Mouse (Mus musculus): ENCODE results near the gene Fam118a. TPM values are rescaled to one million over a fixed set of nuclear protein-coding genes. Genes with fewer than 3 reads are reported as not detected.
"Not testable (repeated sequence)": the region's sequence is repeated elsewhere in the genome, so short reads cannot be mapped to it uniquely, and the experiment has no call there.

The Fam118a gene
- polyA plus RNA-seq, 1 experiment from 2014 or later, result 37.5 TPM

DNA sequence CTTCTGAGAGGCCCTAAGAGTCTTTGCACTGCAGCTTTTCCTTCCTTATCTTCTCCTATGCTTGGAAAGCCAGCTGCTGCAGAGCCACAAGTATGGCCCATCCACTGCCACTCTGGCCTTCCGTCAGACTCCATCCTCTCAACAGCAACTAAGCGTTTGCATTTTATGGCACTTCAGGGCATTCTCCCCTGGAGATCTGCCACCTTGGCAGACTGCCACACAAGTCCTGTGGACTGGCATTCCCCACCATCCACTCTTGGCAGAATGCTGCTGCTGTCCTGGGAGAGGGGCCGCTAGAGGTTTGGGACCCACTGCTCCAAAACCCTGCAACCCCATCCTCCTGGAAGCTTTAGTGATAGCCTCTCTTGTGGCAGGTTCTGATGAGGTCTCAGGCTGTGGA, 3.1 kb downstream of the Fam118a start:
- Histone ChIP-seq H3K9ac (no peak overlapping the region), H3K4me1 (ENCODE audit: insufficient read depth) (peaks cover 5% of the 10 kb centered on the region; the same call in 1 of the 2 replicates), H3K36me3 (ENCODE audit: insufficient read depth) (no peaks in the 10 kb centered on the region), H3K27ac (ENCODE audit: low read depth) (no peak overlapping the region), H3K4me3 (ENCODE audit: low read depth, low read length) (no peak overlapping the region), H3K4me2 (no peak overlapping the region), H3K27me3 (ENCODE audit: insufficient read depth, low read length) (no peaks in the 10 kb centered on the region), H3K9me3 (ENCODE audit: low read depth, low read length) (no peaks in the 10 kb centered on the region)
- peak; percentile 44 for DNase-seq
- ATAC-seq (ENCODE audit: insufficient read depth), result no peak
- no peak for TF ChIP-seq CTCF (IDR thresholded peaks at IDR 0.05; ENCODE audit: low read depth)
- 66% methylated on average over 3 of the region's 3 CpGs for WGBS

DNA sequence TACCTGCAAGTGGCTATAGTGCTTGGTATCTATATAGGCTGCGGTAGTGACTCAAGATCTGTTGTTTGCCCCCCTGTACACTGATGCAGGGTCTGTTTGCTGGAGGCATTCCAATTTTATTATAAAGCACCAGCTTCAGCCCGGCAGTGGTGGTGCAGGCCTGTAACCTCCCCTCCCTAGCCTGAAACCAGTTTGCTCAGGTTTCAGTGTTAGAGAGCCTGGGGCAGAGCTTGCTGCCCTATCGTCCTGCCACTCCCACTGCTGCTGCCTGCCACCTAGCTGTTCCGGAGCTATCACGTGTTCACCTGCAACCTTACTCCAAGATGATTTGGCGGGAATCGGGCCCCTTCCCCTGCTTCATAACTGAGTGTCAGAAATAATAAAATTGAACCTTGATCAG, 5.2 kb downstream of the Fam118a start:
- DNase-seq, result peak; percentile 45
- H3K27ac ChIP-seq (ENCODE audit: low read depth), result 0 out of 2 replicates have a peak overlapping the region, but pooled peaks have one; percentile 3
- H3K4me3 ChIP-seq (ENCODE audit: low read depth, low read length); H3K9ac ChIP-seq; H3K4me2 ChIP-seq; H3K27me3 ChIP-seq (ENCODE audit: insufficient read depth, low read length); ATAC-seq (ENCODE audit: insufficient read depth); H3K9me3 ChIP-seq (ENCODE audit: low read depth, low read length); H3K36me3 ChIP-seq (ENCODE audit: insufficient read depth): not testable (repeated sequence)
- WGBS, result 30% methylated on average over 7 of the region's 7 CpGs
- H3K4me1 ChIP-seq (ENCODE audit: insufficient read depth), result peaks cover 13% of the 10 kb centered on the region; the same call in 1 of the 2 replicates

DNA sequence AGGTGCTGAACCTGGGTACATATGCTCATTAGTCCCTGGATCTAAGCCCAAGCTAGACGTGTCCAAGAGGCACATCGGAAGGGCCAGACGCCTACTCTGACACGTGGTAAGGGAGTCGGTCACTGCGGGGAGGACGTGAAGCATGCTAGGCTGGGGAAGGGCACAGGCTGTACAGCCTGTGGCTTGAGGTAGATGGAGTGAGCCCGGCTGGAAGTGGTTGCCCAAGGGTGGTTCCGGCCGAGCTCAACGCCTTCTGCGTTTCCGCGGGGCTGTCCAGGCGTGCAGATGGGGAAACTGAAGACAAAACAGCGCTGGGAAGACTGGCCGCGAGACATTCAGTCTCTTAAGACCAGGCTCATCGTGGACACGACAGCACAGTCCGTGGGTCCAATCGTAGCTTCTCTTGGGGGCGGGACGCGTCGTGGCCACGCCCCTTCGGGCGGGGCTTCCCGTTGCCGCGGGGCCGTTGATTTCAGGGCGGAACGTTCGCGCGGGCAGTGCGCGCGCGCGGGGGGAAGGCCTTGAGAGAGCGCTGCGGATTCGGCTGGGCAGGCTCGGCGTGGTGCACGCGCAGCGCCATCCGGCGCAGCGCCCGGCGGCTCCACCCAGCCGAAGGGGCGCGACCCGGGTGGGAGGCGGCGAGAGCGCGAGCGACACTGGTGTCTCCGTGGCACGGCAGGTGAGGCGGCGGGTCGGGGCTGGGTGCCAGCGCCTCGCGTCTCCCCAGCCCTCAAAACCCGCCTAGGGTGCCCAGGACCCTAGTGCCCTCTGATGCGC, 8.0 kb downstream of the Fam118a start:
- ATAC-seq (ENCODE audit: insufficient read depth) (peak; percentile 95), DNase-seq (peak; percentile 99)
- Histone ChIP-seq H3K27me3 (ENCODE audit: insufficient read depth, low read length) (no peaks in the 10 kb centered on the region), H3K9ac (peak overlapping the region; percentile 86), H3K4me2 (peak overlapping the region; percentile 94), H3K4me3 (ENCODE audit: low read depth, low read length) (peak overlapping the region; percentile 85), H3K9me3 (ENCODE audit: low read depth, low read length) (no peaks in the 10 kb centered on the region), H3K27ac (ENCODE audit: low read depth) (peak overlapping the region; percentile 82), H3K4me1 (ENCODE audit: insufficient read depth) (peaks cover 15% of the 10 kb centered on the region; the same call in 1 of the 2 replicates), H3K36me3 (ENCODE audit: insufficient read depth) (no peaks in the 10 kb centered on the region)
- TF ChIP-seq CTCF (IDR thresholded peaks at IDR 0.05; ENCODE audit: low read depth), result no peak
- under 1% methylated on average over 64 of the region's 75 CpGs for WGBS

DNA sequence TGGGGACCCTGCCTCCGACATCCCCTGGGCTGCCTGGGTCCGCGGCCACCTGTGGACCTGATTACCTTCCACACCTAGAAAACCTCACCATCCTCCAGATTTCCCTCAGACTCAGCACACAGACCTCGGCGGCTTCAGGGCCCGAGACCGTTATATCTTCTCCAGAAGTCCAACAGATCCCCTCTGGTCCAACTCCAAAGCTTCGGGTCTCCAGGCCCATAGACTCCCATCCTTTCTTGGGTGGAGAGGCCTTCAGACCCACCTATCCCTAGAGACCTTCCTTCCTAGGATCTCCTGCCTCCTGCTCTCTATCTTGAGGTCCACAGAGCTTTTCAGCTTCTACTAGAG, 8.6 kb downstream of the Fam118a start:
- Histone ChIP-seq H3K27ac (ENCODE audit: low read depth) (peak overlapping the region; percentile 43; the same call in 1 of the 2 replicates), H3K9me3 (ENCODE audit: low read depth, low read length) (no peaks in the 10 kb centered on the region), H3K9ac (peak overlapping the region; percentile 86), H3K36me3 (ENCODE audit: insufficient read depth) (no peaks in the 10 kb centered on the region), H3K27me3 (ENCODE audit: insufficient read depth, low read length) (no peaks in the 10 kb centered on the region), H3K4me1 (ENCODE audit: insufficient read depth) (peaks cover 17% of the 10 kb centered on the region; the same call in 1 of the 2 replicates), H3K4me2 (peak overlapping the region; percentile 94), H3K4me3 (ENCODE audit: low read depth, low read length) (peak overlapping the region; percentile 85)
- WGBS, result 2% methylated on average over 8 of the region's 8 CpGs
- DNase-seq (peak; percentile 22), ATAC-seq (ENCODE audit: insufficient read depth) (no peak)
- no peak for TF ChIP-seq CTCF (IDR thresholded peaks at IDR 0.05; ENCODE audit: low read depth)

GRCm38 (mm10) chr15:85041546-85042225, 12.9 kb downstream of the Fam118a start:
- H3K4me2 ChIP-seq, result no peak overlapping the region
- WGBS, result 68% methylated on average over 10 of the region's 10 CpGs

DNA sequence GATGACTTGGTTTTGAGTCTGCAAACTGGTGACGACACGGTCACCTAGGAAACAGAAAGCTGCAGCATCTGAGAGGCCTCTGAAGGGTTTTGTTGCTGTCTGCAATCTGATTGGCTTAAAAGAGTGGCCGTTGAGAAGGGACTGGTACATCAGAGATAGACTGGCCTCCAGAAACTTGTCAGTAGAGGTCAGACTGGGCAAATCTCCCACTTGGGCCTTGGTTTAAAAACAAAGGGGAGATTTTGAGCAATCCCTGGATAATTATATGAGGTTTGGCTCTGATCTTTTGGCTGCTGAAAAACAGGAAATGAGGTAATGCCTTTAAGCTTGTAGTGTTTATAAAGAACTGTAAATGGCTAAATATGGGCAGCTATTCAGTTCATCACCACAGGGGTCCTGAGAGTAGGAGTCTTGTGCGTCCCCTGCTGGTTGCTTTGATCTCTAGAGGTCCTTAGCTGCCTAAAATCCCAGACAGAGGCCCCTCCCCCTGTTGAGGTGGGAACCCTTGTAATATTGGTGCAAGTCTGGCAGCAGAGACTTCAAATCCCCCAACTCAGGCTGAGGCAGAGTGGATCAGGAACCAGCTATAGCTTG, 13.7 kb downstream of the Fam118a start:
- WGBS, result 10% methylated on average over 4 of the region's 4 CpGs
- H3K9me3 ChIP-seq (ENCODE audit: low read depth, low read length), result no peaks in the 10 kb centered on the region
- DNase-seq (peak; percentile 96), ATAC-seq (ENCODE audit: insufficient read depth) (peak; percentile 95)
- H3K4me2 ChIP-seq, result peak overlapping the region; percentile 27; the same call in 1 of the 2 replicates
- H3K27me3 ChIP-seq (ENCODE audit: insufficient read depth, low read length), result no peaks in the 10 kb centered on the region
- H3K27ac ChIP-seq (ENCODE audit: low read depth), result peak overlapping the region; percentile 85
- peaks cover 21% of the 10 kb centered on the region; the same call in 1 of the 2 replicates for H3K36me3 ChIP-seq (ENCODE audit: insufficient read depth)
- H3K9ac ChIP-seq, result 0 out of 2 replicates have a peak overlapping the region, but pooled peaks have one; percentile 25
- H3K4me3 ChIP-seq (ENCODE audit: low read depth, low read length), result no peak overlapping the region
- TF ChIP-seq CTCF (IDR thresholded peaks at IDR 0.05; ENCODE audit: low read depth), result peak; percentile 94
- H3K4me1 ChIP-seq (ENCODE audit: insufficient read depth), result peaks cover 16% of the 10 kb centered on the region; the same call in 1 of the 2 replicates

More at GRCm38 (mm10) chr15:85041546-85042225, 12.9 kb downstream of the Fam118a start:
- DNase-seq (no peak), ATAC-seq (ENCODE audit: insufficient read depth) (no peak)
- Histone ChIP-seq H3K9ac (no peak overlapping the region), H3K27ac (ENCODE audit: low read depth) (peak overlapping the region; percentile 85), H3K4me1 (ENCODE audit: insufficient read depth) (peaks cover 16% of the 10 kb centered on the region; the same call in 1 of the 2 replicates), H3K9me3 (ENCODE audit: low read depth, low read length) (no peaks in the 10 kb centered on the region), H3K27me3 (ENCODE audit: insufficient read depth, low read length) (no peaks in the 10 kb centered on the region), H3K36me3 (ENCODE audit: insufficient read depth) (peaks cover 16% of the 10 kb centered on the region; the same call in 1 of the 2 replicates), H3K4me3 (ENCODE audit: low read depth, low read length) (no peak overlapping the region)
- no peak for TF ChIP-seq CTCF (IDR thresholded peaks at IDR 0.05; ENCODE audit: low read depth)
